Mouse (Mus musculus): Measurements from ENCODE around the gene Snai1. TPM values are rescaled to one million over a fixed set of nuclear protein-coding genes. Genes with fewer than 3 reads are reported as not detected.

Gene Snai1
- polyA plus RNA-seq (2015; fragmentation: Nextera tagmentation; extraction: Ambion mirVana): 4.3 and 4.4 TPM in 2 replicates

- H3K9me3 ChIP-seq (ENCODE audit: control insufficient read depth, low read length): no peaks in the 10 kb centered on the region
- peaks cover 36% of the 10 kb centered on the region for H3K27me3 ChIP-seq (replicated peaks; ENCODE audit: control insufficient read depth, insufficient read depth, low read length)
- peak within 1 kb of the TSS; percentile 92 for H3K4me2 ChIP-seq (ENCODE audit: low read length)
- ATAC-seq: peak; percentile 97
- H3K27ac ChIP-seq (ENCODE audit: low read length): no peak within 1 kb of the TSS
- H3K36me3 ChIP-seq (ENCODE audit: control insufficient read depth, insufficient read depth): no peaks in the 10 kb centered on the region
- peaks cover 12% of the 10 kb centered on the region for H3K4me1 ChIP-seq (replicated peaks; ENCODE audit: control insufficient read depth, insufficient read depth, low read length)
- H3K4me3 ChIP-seq (replicated peaks; ENCODE audit: low read length): peak within 1 kb of the TSS; percentile 50
- peak within 1 kb of the TSS; percentile 38 for H3K9ac ChIP-seq (replicated peaks; ENCODE audit: low read depth, low read length)
- WGBS: 1% methylated on average over 56 of the region's 58 CpGs
Measured at GRCm38 (mm10) chr2:167537476-167538297, at the start of gene Snai1. Snai1 (plus strand) TSS chr2:167538195.

DNA sequence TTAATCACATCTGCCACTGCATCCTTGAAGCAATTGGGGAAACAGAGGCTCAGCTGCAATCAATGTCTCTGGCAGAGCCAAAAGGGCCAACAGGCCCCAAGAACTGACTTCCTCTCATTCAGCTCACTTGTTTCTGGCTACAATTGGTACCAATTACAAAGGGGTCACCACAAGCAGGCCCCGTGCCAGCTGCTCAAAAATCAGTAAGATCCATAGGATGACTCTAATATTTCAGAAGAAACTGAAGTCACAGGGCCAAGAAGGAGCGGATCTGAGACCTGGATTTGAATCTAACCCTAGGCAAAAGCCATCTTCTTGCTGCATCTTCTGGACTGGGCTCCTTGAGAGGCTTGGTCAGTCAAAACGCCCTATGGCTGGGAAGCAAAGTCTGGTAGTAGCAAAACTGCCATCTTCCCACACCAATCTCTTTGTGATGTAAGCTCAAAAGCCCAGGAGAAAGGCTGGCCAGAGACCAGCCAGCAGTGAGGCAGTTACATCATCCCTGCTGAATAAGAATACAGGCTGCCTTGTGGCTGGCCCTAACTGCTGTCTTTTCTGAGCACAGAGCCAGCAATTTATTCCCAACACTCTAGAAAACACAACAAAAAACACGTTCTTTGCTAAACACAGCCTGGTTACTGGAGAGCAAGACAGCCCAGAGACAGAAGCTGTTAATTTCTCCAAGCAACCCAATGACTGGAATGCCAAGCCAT is 47.0 kb upstream of the Snai1 start:
- peak; percentile 18; the same call in 1 of the 2 replicates for ATAC-seq

DNA sequence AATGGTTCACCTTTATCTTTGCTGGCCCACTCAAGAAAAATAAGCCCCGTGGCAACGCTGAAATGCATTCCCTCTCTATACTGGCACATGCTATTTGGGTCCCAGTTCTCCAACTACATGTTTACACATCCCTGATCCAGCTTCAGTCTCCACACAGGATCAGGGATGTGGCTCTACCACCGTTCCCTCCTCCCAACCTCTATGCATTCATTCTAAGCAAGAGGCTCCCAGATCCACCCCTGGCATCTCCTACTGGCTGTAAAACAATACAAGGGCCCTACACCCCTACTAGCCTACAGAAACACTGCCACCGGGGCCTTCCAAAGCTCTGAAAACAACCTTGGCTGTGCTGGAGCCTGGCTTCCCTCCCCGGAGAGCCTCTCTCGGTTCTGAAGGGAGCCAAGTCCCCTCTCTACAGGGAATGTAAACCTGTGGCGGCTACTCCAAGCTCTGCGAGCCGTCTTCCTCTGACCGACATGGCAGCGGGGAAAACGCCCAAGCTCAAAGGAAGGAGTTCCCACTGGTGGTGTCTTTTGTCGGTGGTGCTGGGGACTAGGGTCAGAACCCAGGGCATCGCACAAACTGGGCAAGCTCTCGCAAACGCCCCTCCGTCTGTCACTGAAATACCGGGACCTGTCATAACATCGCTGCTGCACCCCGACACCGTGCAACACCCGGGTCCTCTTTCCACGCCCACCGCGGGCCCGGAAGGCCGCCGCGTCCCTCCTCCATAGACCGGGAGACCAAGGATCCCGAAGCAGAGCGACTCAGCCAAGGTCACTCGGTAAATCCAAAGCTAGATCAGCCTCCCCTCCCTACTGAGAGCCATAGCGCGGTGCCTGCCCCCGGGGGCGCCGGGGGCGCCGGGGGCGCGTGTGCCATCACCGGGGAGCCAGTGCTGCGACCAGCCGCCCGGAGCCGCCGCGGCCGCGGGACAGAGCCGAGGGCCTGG is 46.0 kb upstream of the Snai1 start, which contains the start of gene Rnf114:
Gene Rnf114, plus strand, starts transcription at position 889 of the 952 bp plus-strand sequence.
- H3K4me1 ChIP-seq (replicated peaks; ENCODE audit: control insufficient read depth, insufficient read depth, low read length): peaks cover 28% of the 10 kb centered on the region
- no peaks in the 10 kb centered on the region for H3K27me3 ChIP-seq (replicated peaks; ENCODE audit: control insufficient read depth, insufficient read depth, low read length)
- H3K4me2 ChIP-seq (ENCODE audit: low read length): peak within 1 kb of the TSS; percentile 98
- WGBS: 3% methylated on average over 51 of the region's 52 CpGs
- peak within 1 kb of the TSS; percentile 100 for H3K4me3 ChIP-seq (replicated peaks; ENCODE audit: low read length)
- no peaks in the 10 kb centered on the region for H3K36me3 ChIP-seq (ENCODE audit: control insufficient read depth, insufficient read depth)
- peak; percentile 31 for ATAC-seq
- no peaks in the 10 kb centered on the region for H3K9me3 ChIP-seq (ENCODE audit: control insufficient read depth, low read length)
- H3K9ac ChIP-seq (replicated peaks; ENCODE audit: low read depth, low read length): peak within 1 kb of the TSS; percentile 92
- H3K27ac ChIP-seq (ENCODE audit: low read length): peak within 1 kb of the TSS; percentile 99

More for the DNA sequence above, 47.0 kb upstream of the Snai1 start:
- H3K4me2 ChIP-seq (ENCODE audit: low read length): peak overlapping the region; percentile 98
- 58% methylated on average over 4 of the region's 4 CpGs for whole genome bisulfite sequencing
- no peaks in the 10 kb centered on the region for H3K36me3 ChIP-seq (ENCODE audit: control insufficient read depth, insufficient read depth)
- H3K27ac ChIP-seq (ENCODE audit: low read length): peak overlapping the region; percentile 78
- no peaks in the 10 kb centered on the region for H3K27me3 ChIP-seq (replicated peaks; ENCODE audit: control insufficient read depth, insufficient read depth, low read length)
- peak overlapping the region; percentile 100 for H3K4me3 ChIP-seq (replicated peaks; ENCODE audit: low read length)
- H3K9ac ChIP-seq (replicated peaks; ENCODE audit: low read depth, low read length): peak overlapping the region; percentile 92
- H3K9me3 ChIP-seq (ENCODE audit: control insufficient read depth, low read length): no peaks in the 10 kb centered on the region
- peaks cover 37% of the 10 kb centered on the region for H3K4me1 ChIP-seq (replicated peaks; ENCODE audit: control insufficient read depth, insufficient read depth, low read length)

DNA sequence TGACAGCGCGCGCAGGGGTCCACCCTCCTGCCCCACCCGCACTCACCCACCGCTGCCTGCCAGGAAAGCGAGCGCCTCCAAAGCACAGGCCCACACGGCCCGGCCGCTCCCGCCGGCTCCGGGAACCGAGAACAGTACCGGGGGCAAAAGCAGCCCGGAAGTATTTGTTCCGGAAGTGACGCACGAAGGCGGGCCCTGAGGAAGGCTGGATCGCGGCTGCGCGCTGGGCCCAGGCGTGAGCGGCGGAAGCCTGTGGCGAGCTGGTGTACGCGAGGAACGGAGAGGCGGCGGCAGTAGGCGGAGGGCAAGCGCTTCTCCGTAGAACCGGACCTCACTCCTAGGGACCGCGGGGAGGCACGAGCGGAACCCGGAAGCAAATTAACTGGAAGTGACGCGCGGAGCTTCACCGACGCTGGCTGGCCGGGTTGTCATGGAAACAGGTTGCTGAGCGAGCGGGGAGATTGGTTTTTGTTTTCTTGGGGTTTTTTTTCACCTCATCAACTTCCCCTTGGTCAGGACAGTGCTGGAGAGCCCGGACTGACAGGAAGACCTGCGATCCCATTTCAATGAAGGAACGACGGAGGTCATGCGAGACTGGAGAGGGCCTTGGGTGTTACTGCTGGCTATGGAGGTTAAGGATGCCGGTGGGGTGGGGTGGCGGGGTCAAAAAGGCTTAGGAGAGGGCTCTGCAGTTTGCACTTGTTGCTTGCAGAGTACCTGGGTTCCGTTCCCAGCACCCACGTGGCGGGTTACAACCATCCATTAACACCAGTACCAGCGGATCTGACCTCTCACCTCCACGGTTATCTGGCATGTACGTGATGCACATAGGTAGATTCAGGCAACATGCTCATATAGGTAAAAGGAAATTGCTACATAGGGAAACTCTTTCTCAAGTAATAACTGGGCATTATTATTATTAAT is 45.0 kb upstream of the Snai1 start, which contains the start of gene Spata2:
Gene Spata2, minus strand, starts transcription at position 175 of the 924 bp plus-strand sequence.
- WGBS: 2% methylated on average over 62 of the region's 63 CpGs
- H3K4me3 ChIP-seq (replicated peaks; ENCODE audit: low read length): peak within 1 kb of the TSS; percentile 100
- peaks cover 28% of the 10 kb centered on the region for H3K4me1 ChIP-seq (replicated peaks; ENCODE audit: control insufficient read depth, insufficient read depth, low read length)
- ATAC-seq: peak; percentile 90
- H3K4me2 ChIP-seq (ENCODE audit: low read length): peak within 1 kb of the TSS; percentile 98
- no peaks in the 10 kb centered on the region for H3K27me3 ChIP-seq (replicated peaks; ENCODE audit: control insufficient read depth, insufficient read depth, low read length)
- H3K9ac ChIP-seq (replicated peaks; ENCODE audit: low read depth, low read length): peak within 1 kb of the TSS; percentile 92
- H3K36me3 ChIP-seq (ENCODE audit: control insufficient read depth, insufficient read depth): no peaks in the 10 kb centered on the region
- no peaks in the 10 kb centered on the region for H3K9me3 ChIP-seq (ENCODE audit: control insufficient read depth, low read length)
- peak within 1 kb of the TSS; percentile 99 for H3K27ac ChIP-seq (ENCODE audit: low read length)

GRCm38 (mm10) chr2:167496437-167496836 is 41.6 kb upstream of the Snai1 start:
- Histone ChIP-seq H3K9me3 (ENCODE audit: control insufficient read depth, low read length) (no peaks in the 10 kb centered on the region), H3K4me3 (replicated peaks; ENCODE audit: low read length) (no peak overlapping the region), H3K27ac (ENCODE audit: low read length) (no peak overlapping the region), H3K9ac (replicated peaks; ENCODE audit: low read depth, low read length) (no peak overlapping the region), H3K36me3 (ENCODE audit: control insufficient read depth, insufficient read depth) (no peaks in the 10 kb centered on the region), H3K4me1 (replicated peaks; ENCODE audit: control insufficient read depth, insufficient read depth, low read length) (peaks cover 14% of the 10 kb centered on the region), H3K27me3 (replicated peaks; ENCODE audit: control insufficient read depth, insufficient read depth, low read length) (no peaks in the 10 kb centered on the region), H3K4me2 (ENCODE audit: low read length) (no peak overlapping the region)
- WGBS: 82% methylated on average over 7 of the region's 7 CpGs
- ATAC-seq: no peak

GRCm38 (mm10) chr2:167497272-167497671 is 40.7 kb upstream of the Snai1 start:
- H3K27ac ChIP-seq (ENCODE audit: low read length): no peak overlapping the region

DNA sequence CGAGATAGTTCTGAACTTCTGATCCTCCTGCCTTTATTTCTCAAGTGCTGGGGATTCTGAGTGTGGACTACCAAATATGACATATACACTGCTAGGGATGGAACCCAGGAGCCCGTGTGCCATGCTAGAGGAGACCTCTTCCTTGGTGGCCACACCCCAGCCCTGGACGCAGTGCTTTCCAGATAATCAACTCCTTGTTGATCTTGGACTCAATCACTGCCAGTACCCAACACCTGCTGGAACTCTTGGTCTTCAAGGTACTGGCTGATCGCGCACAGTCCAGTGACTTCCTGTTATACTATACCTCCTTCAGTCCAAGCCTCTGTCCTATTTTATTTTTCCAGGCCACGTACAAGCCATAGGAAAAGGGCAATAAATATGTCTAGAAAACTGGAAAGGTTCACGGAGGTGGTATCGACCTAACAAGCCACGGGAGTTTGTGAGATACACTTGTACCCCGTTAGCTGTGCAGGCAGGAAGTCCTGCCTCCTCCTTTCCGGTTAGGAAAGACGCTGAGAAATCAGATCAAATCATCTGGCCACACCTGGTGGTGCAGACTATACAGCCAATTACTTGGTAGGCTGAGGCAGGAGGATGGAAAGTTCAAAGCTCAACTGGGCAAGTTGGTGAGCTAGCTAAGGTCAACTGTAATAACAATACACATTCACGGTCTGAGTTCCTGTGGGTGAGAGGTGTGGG is 35.3 kb upstream of the Snai1 start:
- WGBS: 53% methylated on average over 13 of the region's 13 CpGs
- no peaks in the 10 kb centered on the region for H3K9me3 ChIP-seq (ENCODE audit: control insufficient read depth, low read length)
- H3K4me2 ChIP-seq (ENCODE audit: low read length): peak overlapping the region; percentile 51
- no peak for ATAC-seq
- 0 out of 2 replicates have a peak overlapping the region, but pooled peaks have one; percentile 9 for H3K9ac ChIP-seq (replicated peaks; ENCODE audit: low read depth, low read length)
- H3K27ac ChIP-seq (ENCODE audit: low read length): peak overlapping the region; percentile 90
- H3K36me3 ChIP-seq (ENCODE audit: control insufficient read depth, insufficient read depth): no peaks in the 10 kb centered on the region
- H3K4me3 ChIP-seq (replicated peaks; ENCODE audit: low read length): peak overlapping the region; percentile 97
- H3K27me3 ChIP-seq (replicated peaks; ENCODE audit: control insufficient read depth, insufficient read depth, low read length): no peaks in the 10 kb centered on the region
- H3K4me1 ChIP-seq (replicated peaks; ENCODE audit: control insufficient read depth, insufficient read depth, low read length): peaks cover 26% of the 10 kb centered on the region

More at GRCm38 (mm10) chr2:167497272-167497671, 40.7 kb upstream of the Snai1 start:
- no peak overlapping the region for H3K4me3 ChIP-seq (replicated peaks; ENCODE audit: low read length)
- peaks cover 7% of the 10 kb centered on the region; the same call in 1 of the 2 replicates for H3K4me1 ChIP-seq (replicated peaks; ENCODE audit: control insufficient read depth, insufficient read depth, low read length)
- no peaks in the 10 kb centered on the region for H3K27me3 ChIP-seq (replicated peaks; ENCODE audit: control insufficient read depth, insufficient read depth, low read length)
- H3K4me2 ChIP-seq (ENCODE audit: low read length): no peak overlapping the region
- ATAC-seq: no peak
- WGBS: 69% methylated on average over 4 of the region's 5 CpGs
- no peak overlapping the region for H3K9ac ChIP-seq (replicated peaks; ENCODE audit: low read depth, low read length)
- no peaks in the 10 kb centered on the region for H3K36me3 ChIP-seq (ENCODE audit: control insufficient read depth, insufficient read depth)
- no peaks in the 10 kb centered on the region for H3K9me3 ChIP-seq (ENCODE audit: control insufficient read depth, low read length)
